Mouse (Mus musculus) G1E (cell line): ENCODE results near the gene Mrfap1.

Experiments used
- CTCF ChIP-seq: IDR thresholded peaks from 2 replicates; pipeline ENCODE4 v1.5.1; 2012; ENCODE audit warnings: low read depth, low read length, inconsistent platforms, mixed read lengths
- POLR2AphosphoS5 ChIP-seq: IDR thresholded peaks from 2 replicates; pipeline ENCODE4 v1.6.1; 2012; ENCODE audit warnings: low read depth, low read length, inconsistent platforms; ENCODE audit not compliant: insufficient replicate concordance

DNA sequence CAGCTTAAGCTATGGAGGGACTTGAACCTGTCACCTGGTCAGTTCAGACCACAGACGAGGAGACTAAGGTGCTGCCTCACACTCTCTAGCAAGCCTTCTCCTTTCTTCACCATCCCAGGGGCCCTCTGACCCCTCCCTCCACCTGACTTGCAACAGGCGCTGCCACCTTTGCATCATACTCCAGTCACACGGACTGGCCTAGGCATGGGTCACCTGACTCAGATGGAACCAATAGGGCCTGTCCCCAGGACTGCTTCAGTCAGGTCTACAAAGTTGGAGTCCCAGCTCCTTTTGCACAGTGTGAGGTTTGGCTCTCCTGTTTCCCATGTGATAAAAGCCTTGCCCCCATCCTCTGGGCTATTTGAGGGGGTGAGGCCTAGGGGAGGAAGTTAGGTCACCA, 14.1 kb upstream of the Mrfap1 start:
- TF ChIP-seq CTCF (no peak), POLR2AphosphoS5 (no peak)
